Mouse (Mus musculus): ENCODE data around the gene Edem3. TPM values are rescaled to one million over a fixed set of nuclear protein-coding genes. Genes with fewer than 3 reads are reported as not detected.
"Not testable (repeated sequence)": the region's sequence is repeated elsewhere in the genome, so short reads cannot be mapped to it uniquely, and the experiment has no call there.

Gene Edem3
- polyA plus RNA-seq, 1 experiment from 2014 or later: 11.1 TPM

- H3K27me3 ChIP-seq (replicated peaks): no peaks in the 10 kb centered on the region
- ATAC-seq (ENCODE audit: extremely low read depth, insufficient number of reproducible peaks, low FRiP score, low TSS enrichment): no peak
- H3K4me1 ChIP-seq: no peaks in the 10 kb centered on the region
- H3K4me3 ChIP-seq: no peak overlapping the region
- H3K27ac ChIP-seq (replicated peaks): no peak overlapping the region
- no peak overlapping the region for H3K9ac ChIP-seq
- H3K4me2 ChIP-seq: no peak overlapping the region
- H3K9me3 ChIP-seq: no peaks in the 10 kb centered on the region
- WGBS: 83% methylated on average over 2 of the region's 2 CpGs
- peaks cover 76% of the 10 kb centered on the region for H3K36me3 ChIP-seq
These were observed 22.4 kb downstream of the Edem3 start for GRCm38 (mm10) chr1:151777616-151778015.

GRCm38 (mm10) chr1:151778592-151778991 is 23.4 kb downstream of the Edem3 start:
- H3K4me3 ChIP-seq: no peak overlapping the region
- no peaks in the 10 kb centered on the region for H3K4me1 ChIP-seq
- ATAC-seq (ENCODE audit: extremely low read depth, insufficient number of reproducible peaks, low FRiP score, low TSS enrichment): no peak
- no peaks in the 10 kb centered on the region for H3K9me3 ChIP-seq
- H3K27me3 ChIP-seq (replicated peaks): no peaks in the 10 kb centered on the region
- H3K27ac ChIP-seq (replicated peaks): no peak overlapping the region
- WGBS: 73% methylated on average over 1 of the region's 1 CpGs
- peaks cover 74% of the 10 kb centered on the region for H3K36me3 ChIP-seq
- H3K9ac ChIP-seq: no peak overlapping the region
- H3K4me2 ChIP-seq: no peak overlapping the region

- peaks cover 69% of the 10 kb centered on the region for H3K36me3 ChIP-seq
- no peak overlapping the region for H3K27ac ChIP-seq (replicated peaks)
- H3K4me3 ChIP-seq: no peak overlapping the region
- H3K9me3 ChIP-seq: no peaks in the 10 kb centered on the region
- H3K4me2 ChIP-seq: no peak overlapping the region
- H3K4me1 ChIP-seq: no peaks in the 10 kb centered on the region
- no peak for ATAC-seq (ENCODE audit: extremely low read depth, insufficient number of reproducible peaks, low FRiP score, low TSS enrichment)
- H3K9ac ChIP-seq: no peak overlapping the region
- WGBS: 76% methylated on average over 2 of the region's 2 CpGs
- no peaks in the 10 kb centered on the region for H3K27me3 ChIP-seq (replicated peaks)
These were observed 24.1 kb downstream of the Edem3 start for GRCm38 (mm10) chr1:151779306-151779705.

GRCm38 (mm10) chr1:151781447-151781846 is 26.3 kb downstream of the Edem3 start:
- no peak overlapping the region for H3K27ac ChIP-seq (replicated peaks)
- H3K9me3 ChIP-seq: no peaks in the 10 kb centered on the region
- no peaks in the 10 kb centered on the region for H3K27me3 ChIP-seq (replicated peaks)
- H3K4me1 ChIP-seq: no peaks in the 10 kb centered on the region
- WGBS: 83% methylated on average over 7 of the region's 7 CpGs
- H3K9ac ChIP-seq: no peak overlapping the region
- no peak overlapping the region for H3K4me2 ChIP-seq
- no peak overlapping the region for H3K4me3 ChIP-seq
- peaks cover 71% of the 10 kb centered on the region for H3K36me3 ChIP-seq
- no peak for ATAC-seq (ENCODE audit: extremely low read depth, insufficient number of reproducible peaks, low FRiP score, low TSS enrichment)

- H3K4me3 ChIP-seq: no peak overlapping the region
- no peaks in the 10 kb centered on the region for H3K27me3 ChIP-seq (replicated peaks)
- no peaks in the 10 kb centered on the region for H3K4me1 ChIP-seq
- H3K4me2 ChIP-seq: no peak overlapping the region
- WGBS: 85% methylated on average over 2 of the region's 2 CpGs
- peaks cover 63% of the 10 kb centered on the region for H3K36me3 ChIP-seq
- ATAC-seq (ENCODE audit: extremely low read depth, insufficient number of reproducible peaks, low FRiP score, low TSS enrichment): no peak
- no peak overlapping the region for H3K9ac ChIP-seq
- no peaks in the 10 kb centered on the region for H3K9me3 ChIP-seq
- no peak overlapping the region for H3K27ac ChIP-seq (replicated peaks)
These were observed 28.2 kb downstream of the Edem3 start for GRCm38 (mm10) chr1:151783403-151783802.

- Histone ChIP-seq H3K9me3 (no peaks in the 10 kb centered on the region), H3K27me3 (replicated peaks) (no peaks in the 10 kb centered on the region), H3K4me2 (no peak overlapping the region), H3K27ac (replicated peaks) (no peak overlapping the region), H3K36me3 (peaks cover 60% of the 10 kb centered on the region), H3K4me1 (no peaks in the 10 kb centered on the region), H3K4me3 (no peak overlapping the region), H3K9ac (no peak overlapping the region)
- ATAC-seq (ENCODE audit: extremely low read depth, insufficient number of reproducible peaks, low FRiP score, low TSS enrichment): no peak
- 91% methylated on average over 5 of the region's 5 CpGs for WGBS
These were observed 31.2 kb downstream of the Edem3 start for GRCm38 (mm10) chr1:151786406-151786805.

GRCm38 (mm10) chr1:151789136-151789535 is 34.0 kb downstream of the Edem3 start:
- no peaks in the 10 kb centered on the region for H3K9me3 ChIP-seq
- no peak for ATAC-seq (ENCODE audit: extremely low read depth, insufficient number of reproducible peaks, low FRiP score, low TSS enrichment)
- H3K4me3 ChIP-seq: no peak overlapping the region
- no peak overlapping the region for H3K9ac ChIP-seq
- no peak overlapping the region for H3K27ac ChIP-seq (replicated peaks)
- 87% methylated on average over 4 of the region's 4 CpGs for WGBS
- no peak overlapping the region for H3K4me2 ChIP-seq
- H3K27me3 ChIP-seq (replicated peaks): no peaks in the 10 kb centered on the region
- H3K4me1 ChIP-seq: no peaks in the 10 kb centered on the region
- peaks cover 62% of the 10 kb centered on the region for H3K36me3 ChIP-seq

- not testable (repeated sequence) for ATAC-seq (ENCODE audit: extremely low read depth, insufficient number of reproducible peaks, low FRiP score, low TSS enrichment); H3K27me3 ChIP-seq (replicated peaks); H3K9me3 ChIP-seq; H3K4me2 ChIP-seq; H3K27ac ChIP-seq (replicated peaks); H3K4me1 ChIP-seq; H3K9ac ChIP-seq; H3K4me3 ChIP-seq
- 70% methylated on average over 8 of the region's 8 CpGs for WGBS
- H3K36me3 ChIP-seq: peaks cover 64% of the 10 kb centered on the region
These were observed 36.9 kb downstream of the Edem3 start for GRCm38 (mm10) chr1:151792076-151792475.

GRCm38 (mm10) chr1:151802795-151803194 is 47.6 kb downstream of the Edem3 start:
- peaks cover 70% of the 10 kb centered on the region for H3K36me3 ChIP-seq
- H3K4me2 ChIP-seq; H3K27ac ChIP-seq (replicated peaks); H3K9ac ChIP-seq; H3K4me3 ChIP-seq; H3K27me3 ChIP-seq (replicated peaks); H3K9me3 ChIP-seq; ATAC-seq (ENCODE audit: extremely low read depth, insufficient number of reproducible peaks, low FRiP score, low TSS enrichment); H3K4me1 ChIP-seq: not testable (repeated sequence)
- WGBS: 74% methylated on average over 3 of the region's 3 CpGs

- Histone ChIP-seq H3K4me3 (no peak overlapping the region), H3K27ac (replicated peaks) (no peak overlapping the region), H3K36me3 (peaks cover 76% of the 10 kb centered on the region), H3K9me3 (no peaks in the 10 kb centered on the region), H3K4me1 (no peaks in the 10 kb centered on the region), H3K4me2 (no peak overlapping the region), H3K9ac (no peak overlapping the region), H3K27me3 (replicated peaks) (no peaks in the 10 kb centered on the region)
- no peak for ATAC-seq (ENCODE audit: extremely low read depth, insufficient number of reproducible peaks, low FRiP score, low TSS enrichment)
- WGBS: 79% methylated on average over 5 of the region's 5 CpGs
These were observed 52.1 kb downstream of the Edem3 start for GRCm38 (mm10) chr1:151807286-151807685.

GRCm38 (mm10) chr1:151810628-151811421 is 55.7 kb downstream of the Edem3 start:
- no peak for ATAC-seq (ENCODE audit: extremely low read depth, insufficient number of reproducible peaks, low FRiP score, low TSS enrichment)
- 82% methylated on average over 7 of the region's 7 CpGs for WGBS

GRCm38 (mm10) chr1:151811456-151811855 is 56.3 kb downstream of the Edem3 start:
- no peaks in the 10 kb centered on the region for H3K27me3 ChIP-seq (replicated peaks)
- no peaks in the 10 kb centered on the region for H3K9me3 ChIP-seq
- no peak overlapping the region for H3K9ac ChIP-seq
- no peak overlapping the region for H3K4me3 ChIP-seq
- WGBS: 91% methylated on average over 16 of the region's 16 CpGs
- no peak overlapping the region for H3K27ac ChIP-seq (replicated peaks)
- H3K4me2 ChIP-seq: no peak overlapping the region
- no peak for ATAC-seq (ENCODE audit: extremely low read depth, insufficient number of reproducible peaks, low FRiP score, low TSS enrichment)
- H3K36me3 ChIP-seq: peaks cover 75% of the 10 kb centered on the region
- H3K4me1 ChIP-seq: no peaks in the 10 kb centered on the region; the same call in 1 of the 2 replicates

More at GRCm38 (mm10) chr1:151810628-151811421, 55.7 kb downstream of the Edem3 start:
- Histone ChIP-seq H3K4me2 (no peak overlapping the region), H3K9me3 (no peaks in the 10 kb centered on the region), H3K27ac (replicated peaks) (no peak overlapping the region), H3K4me3 (no peak overlapping the region), H3K27me3 (replicated peaks) (no peaks in the 10 kb centered on the region), H3K36me3 (peaks cover 72% of the 10 kb centered on the region), H3K4me1 (no peaks in the 10 kb centered on the region; the same call in 1 of the 2 replicates), H3K9ac (no peak overlapping the region)
